ENCODE assay signal across 24 mouse cellular contexts in the genomic region with DNA sequence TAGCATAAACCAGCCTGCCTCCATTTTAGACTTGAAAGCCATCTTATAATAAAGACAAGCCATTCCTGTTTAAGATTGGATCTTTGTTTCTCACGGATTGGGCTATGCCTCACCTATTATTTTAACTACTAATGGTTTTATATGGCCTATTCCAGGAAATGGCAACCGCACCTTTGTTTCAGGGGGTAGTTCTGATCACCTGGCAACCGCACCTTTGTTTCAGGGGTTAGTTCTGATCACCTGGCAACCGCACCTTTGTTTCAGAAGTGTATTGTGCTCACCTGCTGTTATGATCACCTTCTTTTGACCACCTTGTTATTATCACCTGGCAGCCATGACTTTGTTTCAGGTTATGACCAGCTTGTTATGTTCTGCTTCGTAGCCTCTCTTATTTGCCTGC. TPM values are rescaled to one million over a fixed set of nuclear protein-coding genes. Genes with fewer than 3 reads are reported as not detected.
DNase-seq lines count a peak whose midpoint lies in the region; ATAC-seq and TF ChIP-seq lines count a peak whose summit lies in the region.
"Had no signal": no experiment of that assay in that cellular context is flagged by ENCODE, and none has a peak within 500 bp of the region (broad histone marks: within the 10 kb centered on the region; RNA-seq: fewer than 3 reads in every experiment).

No protein-coding gene starts in this region.

- H3K4me1 ChIP-seq in limb, embryonic 11.5 days (ENCODE audit: control insufficient read depth, insufficient read depth, low read length), result peaks cover 4% of the 10 kb centered on the region
- peaks cover 13% of the 10 kb centered on the region for H3K4me1 ChIP-seq in limb, embryonic 10.5 days
- H3K4me1 ChIP-seq in E14TG2a.4 (replicated peaks; ENCODE audit: low read depth, low read length), result peaks cover 45% of the 10 kb centered on the region
- peaks cover 19% of the 10 kb centered on the region for H3K4me1 ChIP-seq in hindbrain, embryonic 16.5 days (ENCODE audit: control insufficient read depth, insufficient read depth, low read depth, low read length)

- no peak overlapping the region for H3K4me3 ChIP-seq in limb, embryonic 11.5 days (ENCODE audit: low read depth, low read length)
- H3K4me3 ChIP-seq in limb, embryonic 10.5 days, result no peak overlapping the region
- peak overlapping the region; percentile 97; the same call in 1 of the 2 replicates for H3K4me3 ChIP-seq in E14TG2a.4 (replicated peaks; ENCODE audit: low read length)
- H3K4me3 ChIP-seq in hindbrain, embryonic 16.5 days (ENCODE audit: low read length), result no peak overlapping the region

- no peaks in the 10 kb centered on the region for H3K27me3 ChIP-seq in limb, embryonic 11.5 days (ENCODE audit: control insufficient read depth, insufficient read depth, low read length)
- H3K27me3 ChIP-seq in limb, embryonic 10.5 days (ENCODE audit: low read depth, poor library complexity, severe bottlenecking), result no peaks in the 10 kb centered on the region
- H3K27me3 ChIP-seq in E14TG2a.4 (ENCODE audit: insufficient read depth, low read length), result no peaks in the 10 kb centered on the region
- no peaks in the 10 kb centered on the region for H3K27me3 ChIP-seq in hindbrain, embryonic 16.5 days (replicated peaks; ENCODE audit: control insufficient read depth, insufficient read depth, low read length)
- H3K27me3 ChIP-seq: CH12.LX; hindbrain, embryonic 13.5 days had no signal

- H3K9me3 ChIP-seq in limb, embryonic 11.5 days (ENCODE audit: control insufficient read depth, low read length), result no peaks in the 10 kb centered on the region
- no peaks in the 10 kb centered on the region for H3K9me3 ChIP-seq in limb, embryonic 10.5 days (replicated peaks)
- no peaks in the 10 kb centered on the region for H3K9me3 ChIP-seq in E14TG2a.4 (ENCODE audit: low read length)
- no peaks in the 10 kb centered on the region for H3K9me3 ChIP-seq in hindbrain, embryonic 16.5 days (ENCODE audit: control insufficient read depth, low read length)
- H3K9me3 ChIP-seq: hindbrain, embryonic 10.5 days; hindbrain, embryonic 13.5 days had no signal

- TF ChIP-seq CTCF in E14TG2a.4 (conservative IDR thresholded peaks at IDR 0.05; ENCODE audit: low read length), result no peak

- intact Hi-C loops in heart, postnatal 36 days (cut with DNase I), result loop anchor here (5.0 to 10.0 kb wide), 3 partner anchors 456 to 616 kb away; no protein-coding TSS in a partner anchor

- H3K27ac ChIP-seq in limb, embryonic 11.5 days (replicated peaks; ENCODE audit: low read depth, low read length), result no peak overlapping the region
- no peak overlapping the region for H3K27ac ChIP-seq in limb, embryonic 10.5 days
- H3K27ac ChIP-seq in hindbrain, embryonic 16.5 days (ENCODE audit: low read depth, low read length), result no peak overlapping the region
- H3K27ac ChIP-seq: hindbrain, embryonic 13.5 days; hindbrain, postnatal 0 days had no signal

- H3K9ac ChIP-seq in limb, embryonic 11.5 days (ENCODE audit: low read length), result no peak overlapping the region
- no peak overlapping the region for H3K9ac ChIP-seq in hindbrain, embryonic 16.5 days (ENCODE audit: low read depth, low read length)

- peak; percentile 16 for DNase-seq in limb, embryonic 11.5 days (ENCODE audit: low spot score)
- no peak for DNase-seq in limb, embryonic 10.5 days (ENCODE audit: low spot score)
- DNase-seq in ES-CJ7 (ENCODE audit: low read depth, low spot score), result peak; percentile 77
- peak; percentile 53 for DNase-seq in WW6 (ENCODE audit: low read depth, low spot score)
- DNase-seq in heart, postnatal 36 days, result no peak
- DNase-seq: adrenal gland, adult 2 months; adrenal gland, postnatal 14 days; B cell, adult 2 months; cerebellum, adult 11 months; cerebellum, adult 2 months; cerebellum, postnatal 10 days; forebrain, postnatal 0 days; gastrocnemius, adult 2 months; gastrocnemius, postnatal 14 days; heart, adult 11 months had no signal

- 93% methylated on average over 5 of the region's 5 CpGs for WGBS in limb, embryonic 11.5 days
- WGBS in limb, embryonic 10.5 days, result 91% methylated on average over 5 of the region's 5 CpGs
- WGBS in hindbrain, embryonic 16.5 days, result 96% methylated on average over 5 of the region's 5 CpGs

- ATAC-seq in limb, embryonic 11.5 days (ENCODE audit: insufficient number of reproducible peaks, low FRiP score, low TSS enrichment, low read depth), result no peak
- no peak for ATAC-seq in hindbrain, embryonic 16.5 days
- ATAC-seq: forebrain, embryonic 14.5 days; forebrain, postnatal 0 days; hindbrain, postnatal 0 days; inflammation-experienced regulatory T-cells, adult 6 months; intestine, embryonic 16.5 days had no signal

- no peak overlapping the region for H3K4me2 ChIP-seq in limb, embryonic 11.5 days (ENCODE audit: low read depth, severe bottlenecking)
- no peak overlapping the region for H3K4me2 ChIP-seq in hindbrain, embryonic 16.5 days (ENCODE audit: low read length)

- no peaks in the 10 kb centered on the region for H3K36me3 ChIP-seq in limb, embryonic 11.5 days (ENCODE audit: control insufficient read depth, insufficient read depth, low read length)
- peaks cover 9% of the 10 kb centered on the region for H3K36me3 ChIP-seq in limb, embryonic 10.5 days
- H3K36me3 ChIP-seq in E14TG2a.4 (ENCODE audit: insufficient read depth, low read length), result peaks cover 13% of the 10 kb centered on the region
- H3K36me3 ChIP-seq in hindbrain, embryonic 16.5 days (ENCODE audit: control insufficient read depth, insufficient read depth, low read length), result no peaks in the 10 kb centered on the region
- H3K36me3 ChIP-seq: hindbrain, embryonic 13.5 days had no signal

RNA-seq across cellular contexts. Expression of gene Cstf3, which starts 1.8 kb away (rescaled TPM):
- polyA plus RNA-seq in limb, embryonic 11.5 days (2014; fragmentation: Nextera tagmentation; extraction: Ambion mirVana), result 87.9 and 91.1 TPM in 2 replicates
- 84.5 and 95.8 TPM in 2 replicates for polyA plus RNA-seq in limb, embryonic 10.5 days (2016; fragmentation: Nextera tagmentation; extraction: Ambion mirVana)
- total RNA-seq in heart, postnatal 36 days (2021), result 10 to 100 TPM in 1 of 2 experiments, 1 to 10 TPM in 1; 10.0 to 10.7 TPM
- polyA plus RNA-seq in hindbrain, embryonic 16.5 days (2015; fragmentation: Nextera tagmentation; extraction: Ambion mirVana), result 73.8 and 76.7 TPM in 2 replicates

Comparison
In these comparisons a context has a peak if more than half of its experiments do, and no peak if none do; other contexts are left out.
1. DNase-seq: peak in limb, embryonic 11.5 days (single experiment), ES-CJ7 (single experiment) and WW6 (single experiment); none in limb, embryonic 10.5 days (single experiment) and heart, postnatal 36 days (0 of 2).